In genomic region chr10:28155688-28156685, GRCm38 (mm10) we compare ENCODE assay signal across 9 mouse cellular contexts.
DNase-seq lines count a peak whose midpoint lies in the region; ATAC-seq and TF ChIP-seq lines count a peak whose summit lies in the region.
"Had no signal": no experiment of that assay in that cellular context is flagged by ENCODE, and none has a peak within 500 bp of the region (broad histone marks: within the 10 kb centered on the region; RNA-seq: fewer than 3 reads in every experiment).

No protein-coding gene starts in this region.

- H3K27ac ChIP-seq in kidney, adult 2 months (ENCODE audit: insufficient read depth, low read depth, low read length), result no peak overlapping the region
- H3K27ac ChIP-seq in forebrain, embryonic 15.5 days (replicated peaks), result peak overlapping the region; percentile 50
- H3K27ac ChIP-seq in limb, embryonic 14.5 days (replicated peaks; ENCODE audit: low read depth, low read length), result no peak overlapping the region

- 0 out of 2 replicates have a peak overlapping the region, but pooled peaks have one; percentile 3 for H3K9ac ChIP-seq in forebrain, embryonic 15.5 days (replicated peaks)
- no peak overlapping the region for H3K9ac ChIP-seq in limb, embryonic 14.5 days (ENCODE audit: low read depth, low read length, severe bottlenecking)

- peak overlapping the region; percentile 31 for H3K4me2 ChIP-seq in forebrain, embryonic 15.5 days (replicated peaks)
- H3K4me2 ChIP-seq in limb, embryonic 14.5 days (replicated peaks; ENCODE audit: low read depth, low read length, severe bottlenecking), result peak overlapping the region; percentile 37

- intact Hi-C loops in left cerebral cortex, postnatal 10 days (cut with DNase I), result no loop called here

- H3K36me3 ChIP-seq in kidney, adult 2 months (ENCODE audit: control insufficient read depth, insufficient read depth, low read length), result no peaks in the 10 kb centered on the region
- no peaks in the 10 kb centered on the region for H3K36me3 ChIP-seq in forebrain, embryonic 15.5 days
- H3K36me3 ChIP-seq in limb, embryonic 14.5 days (ENCODE audit: control insufficient read depth, insufficient read depth, low read length), result no peaks in the 10 kb centered on the region

- no peak for TF ChIP-seq CTCF in kidney, adult 2 months (conservative IDR thresholded peaks at IDR 0.05; ENCODE audit: insufficient read depth, insufficient read length, low read depth, low read length)
- no peak for TF ChIP-seq CTCF in brain, embryonic 14.5 days (IDR thresholded peaks at IDR 0.05; ENCODE audit: borderline replicate concordance, extremely low read depth, insufficient read depth, insufficient read length)

- no peaks in the 10 kb centered on the region for H3K9me3 ChIP-seq in forebrain, embryonic 15.5 days
- no peaks in the 10 kb centered on the region for H3K9me3 ChIP-seq in limb, embryonic 14.5 days (ENCODE audit: control insufficient read depth, low read length)

- peak; percentile 79 for ATAC-seq in forebrain, embryonic 15.5 days (replicated peaks)
- peak; percentile 80 for ATAC-seq in limb, embryonic 14.5 days (ENCODE audit: low FRiP score, low read depth)
- ATAC-seq: CD4-positive, CD25-positive, alpha-beta regulatory T cell, adult 4 months had no signal

- H3K27me3 ChIP-seq in kidney, adult 2 months (replicated peaks; ENCODE audit: control insufficient read depth, insufficient read depth, low read length), result no peaks in the 10 kb centered on the region
- H3K27me3 ChIP-seq in forebrain, embryonic 15.5 days, result no peaks in the 10 kb centered on the region
- no peaks in the 10 kb centered on the region for H3K27me3 ChIP-seq in limb, embryonic 14.5 days (ENCODE audit: control insufficient read depth, insufficient read depth, low read length)

- no peak overlapping the region for H3K4me3 ChIP-seq in kidney, adult 2 months (ENCODE audit: insufficient read depth, low read depth, low read length)
- H3K4me3 ChIP-seq in forebrain, embryonic 15.5 days, result peak overlapping the region; percentile 1; the same call in 1 of the 2 replicates
- H3K4me3 ChIP-seq in limb, embryonic 14.5 days (replicated peaks; ENCODE audit: low read length), result peak overlapping the region; percentile 19; the same call in 1 of the 2 replicates

- peaks cover 2% of the 10 kb centered on the region; the same call in 1 of the 2 replicates for H3K4me1 ChIP-seq in kidney, adult 2 months (ENCODE audit: control insufficient read depth, insufficient read depth, low read length)
- peaks cover 20% of the 10 kb centered on the region for H3K4me1 ChIP-seq in forebrain, embryonic 15.5 days
- 0 out of 2 replicates have a peak, but pooled peaks cover 10% of the 10 kb centered on the region for H3K4me1 ChIP-seq in limb, embryonic 14.5 days (ENCODE audit: control insufficient read depth, insufficient read depth, low read length)

- WGBS in kidney, adult 2 months, result 58% methylated on average over 20 of the region's 20 CpGs
- 35% methylated on average over 20 of the region's 20 CpGs for WGBS in forebrain, embryonic 15.5 days
- 21% methylated on average over 20 of the region's 20 CpGs for WGBS in limb, embryonic 14.5 days

- TF ChIP-seq POLR2A in kidney, adult 2 months (IDR thresholded peaks at IDR 0.05; ENCODE audit: low read depth, low read length), result no peak
- TF ChIP-seq POLR2A in brain, embryonic 14.5 days (IDR thresholded peaks at IDR 0.05; ENCODE audit: borderline replicate concordance, extremely low read depth, insufficient read depth, insufficient read length, poor library complexity, severe bottlenecking), result no peak
- TF ChIP-seq POLR2A in limb, embryonic 14.5 days (IDR thresholded peaks at IDR 0.05; ENCODE audit: borderline replicate concordance, extremely low read depth, insufficient read depth, insufficient read length), result no peak

- DNase-seq in kidney, adult 2 months, result peak; percentile 31
- no peak for DNase-seq in kidney, postnatal 14 days
- DNase-seq in brain, embryonic 14.5 days (ENCODE audit: low read depth), result peak; percentile 78
- DNase-seq in limb, embryonic 14.5 days (ENCODE audit: low spot score), result peak; percentile 48
- DNase-seq in left cerebral cortex, postnatal 10 days (ENCODE audit: extremely low spot score in 1 of 2, low spot score in 2 of 2), result no peak
- DNase-seq in heart, adult 11 months, result no peak
- DNase-seq in adipocyte (ENCODE audit: low spot score), result no peak

Comparison
In these comparisons a context has a peak if more than half of its experiments do, and no peak if none do; other contexts are left out.
1. DNase-seq: peak in kidney, adult 2 months (single experiment), brain, embryonic 14.5 days (single experiment) and limb, embryonic 14.5 days (single experiment); none in kidney, postnatal 14 days (single experiment), left cerebral cortex, postnatal 10 days (0 of 2), heart, adult 11 months (single experiment) and adipocyte (single experiment).